26 mouse cellular contexts compared by ENCODE assay signal in genomic region chr7:121053071-121053470, GRCm38 (mm10). TPM values are rescaled to one million over a fixed set of nuclear protein-coding genes. Genes with fewer than 3 reads are reported as not detected.
DNase-seq lines count a peak whose midpoint lies in the region; ATAC-seq lines count a peak whose summit lies in the region.
"Had no signal": no experiment of that assay in that cellular context is flagged by ENCODE, and none has a peak within 500 bp of the region (broad histone marks: within the 10 kb centered on the region; RNA-seq: fewer than 3 reads in every experiment).

No protein-coding gene starts in this region.

- H3K9ac ChIP-seq in lung, embryonic 15.5 days, result no peak overlapping the region
- H3K9ac ChIP-seq: forebrain, embryonic 13.5 days; heart, embryonic 12.5 days; heart, embryonic 15.5 days; hindbrain, embryonic 13.5 days; intestine, embryonic 15.5 days had no signal

- no peak overlapping the region for H3K27ac ChIP-seq in lung, embryonic 15.5 days
- H3K27ac ChIP-seq: forebrain, embryonic 10.5 days; forebrain, embryonic 13.5 days; heart, embryonic 15.5 days; hindbrain, embryonic 10.5 days; hindbrain, embryonic 13.5 days; intestine, embryonic 15.5 days had no signal

- peak; percentile 81; the same call in 1 of the 2 replicates for ATAC-seq in lung, embryonic 15.5 days (ENCODE audit: borderline replicate concordance, extremely low read depth, low FRiP score, low TSS enrichment)
- ATAC-seq: activated CD4-positive, CD25-positive, alpha-beta regulatory T cell, adult 4 months; CD4-positive, CD25-positive, alpha-beta regulatory T cell, adult 4 months; forebrain, embryonic 13.5 days; forebrain, embryonic 16.5 days; hindbrain, embryonic 16.5 days; intestine, embryonic 15.5 days had no signal

- DNase-seq in adrenal gland, postnatal 25 days, result peak; percentile 36
- DNase-seq in adrenal gland, postnatal 4 days (ENCODE audit: low spot score in 2 of 2), result no peak
- DNase-seq in lung, postnatal 36 days, result no peak
- peak; percentile 27 for DNase-seq in lung, postnatal 10 days
- no peak for DNase-seq in lung, adult 18-20 months
- no peak for DNase-seq in adipocyte (ENCODE audit: low spot score)
- DNase-seq: adrenal gland, adult 8-10 months; cerebellum, adult 18-20 months; cerebellum, adult 9-10 months; cerebellum, postnatal 14 days; gastrocnemius, postnatal 10 days; gastrocnemius, postnatal 36 days; heart, postnatal 36 days had no signal

- H3K9me3 ChIP-seq in lung, embryonic 15.5 days, result no peaks in the 10 kb centered on the region
- H3K9me3 ChIP-seq: forebrain, embryonic 10.5 days; forebrain, embryonic 13.5 days; heart, embryonic 12.5 days; heart, embryonic 15.5 days; hindbrain, embryonic 10.5 days; hindbrain, embryonic 13.5 days; intestine, embryonic 15.5 days had no signal

- H3K27me3 ChIP-seq in lung, embryonic 15.5 days, result no peaks in the 10 kb centered on the region
- H3K27me3 ChIP-seq: forebrain, embryonic 13.5 days; heart, embryonic 12.5 days; heart, embryonic 15.5 days; hindbrain, embryonic 13.5 days; intestine, embryonic 15.5 days had no signal

- no peak overlapping the region for H3K4me2 ChIP-seq in lung, embryonic 15.5 days
- H3K4me2 ChIP-seq: forebrain, embryonic 13.5 days; heart, embryonic 12.5 days; heart, embryonic 15.5 days; hindbrain, embryonic 13.5 days; intestine, embryonic 15.5 days had no signal

- WGBS in lung, embryonic 15.5 days, result 60% methylated on average over 4 of the region's 4 CpGs

- H3K36me3 ChIP-seq in lung, embryonic 15.5 days, result peaks cover 33% of the 10 kb centered on the region

- peaks cover 13% of the 10 kb centered on the region for H3K4me1 ChIP-seq in lung, embryonic 15.5 days
- H3K4me1 ChIP-seq: forebrain, embryonic 10.5 days; heart, embryonic 12.5 days; heart, embryonic 15.5 days; hindbrain, embryonic 10.5 days; hindbrain, embryonic 13.5 days; intestine, embryonic 15.5 days had no signal

- H3K4me3 ChIP-seq in lung, embryonic 15.5 days, result no peak overlapping the region
- H3K4me3 ChIP-seq: forebrain, embryonic 10.5 days; forebrain, embryonic 13.5 days; heart, embryonic 12.5 days; heart, embryonic 15.5 days; hindbrain, embryonic 10.5 days; hindbrain, embryonic 13.5 days; intestine, embryonic 15.5 days had no signal

RNA-seq across cellular contexts. Expression of gene Mettl9, which starts 18.8 kb away (rescaled TPM):
- total RNA-seq in adrenal gland, postnatal 25 days (2021), result 108 and 130 TPM in 2 replicates
- 100 to 1,000 TPM; 134 to 136 TPM for total RNA-seq in adrenal gland, postnatal 4 days (2021)
- polyA plus RNA-seq in lung, embryonic 15.5 days (2015; fragmentation: Nextera tagmentation; extraction: Ambion mirVana), result 146 and 149 TPM in 2 replicates

RNA-seq across cellular contexts. Expression of gene Igsf6, which starts 21.3 kb away (rescaled TPM):
- total RNA-seq in adrenal gland, postnatal 25 days (2021), result 1.2 and 1.4 TPM in 2 replicates
- 1 to 10 TPM; 3.0 to 3.4 TPM for total RNA-seq in adrenal gland, postnatal 4 days (2021)
- polyA plus RNA-seq in lung, embryonic 15.5 days (2015; fragmentation: Nextera tagmentation; extraction: Ambion mirVana), result 2.2 and 3.1 TPM in 2 replicates

RNA-seq across cellular contexts. Expression of gene Otoa, which starts 28.4 kb away (rescaled TPM):
- total RNA-seq in adrenal gland, postnatal 25 days (2021), result 0.86 and 0.88 TPM in 2 replicates
- 1 to 10 TPM; 1.7 to 1.9 TPM for total RNA-seq in adrenal gland, postnatal 4 days (2021)
- polyA plus RNA-seq in lung, embryonic 15.5 days (2015; fragmentation: Nextera tagmentation; extraction: Ambion mirVana), result not detected in 2 replicates
- total RNA-seq: heart, postnatal 36 days had no signal
- polyA plus RNA-seq: activated CD4-positive, CD25-positive, alpha-beta regulatory T cell, adult 4 months; CD4-positive, CD25-positive, alpha-beta regulatory T cell, adult 4 months; embryonic facial prominence, embryonic 11.5 days; forebrain, embryonic 16.5 days; heart, embryonic 12.5 days had no signal

Comparison
In these comparisons a context has a peak if more than half of its experiments do, and no peak if none do; other contexts are left out.
1. DNase-seq: peak in adrenal gland, postnatal 25 days (single experiment) and lung, postnatal 10 days (single experiment); none in adrenal gland, postnatal 4 days (0 of 2), lung, postnatal 36 days (single experiment), lung, adult 18-20 months (0 of 2) and adipocyte (single experiment).